Mouse (Mus musculus): ENCODE data around the gene Xlr4b. TPM values are rescaled to one million over a fixed set of nuclear protein-coding genes. Genes with fewer than 3 reads are reported as not detected.
A peak's percentile ranks its signal among the peaks of the same experiment; 100 is the strongest.
"Not testable (repeated sequence)": the region's sequence is repeated elsewhere in the genome, so short reads cannot be mapped to it uniquely, and the experiment has no call there.

Xlr4b gene
- total RNA-seq (2015), result 7.1 and 12.5 TPM in 2 replicates
- total RNA-seq (2017), result 8.4 and 10.8 TPM in 2 replicates

DNA sequence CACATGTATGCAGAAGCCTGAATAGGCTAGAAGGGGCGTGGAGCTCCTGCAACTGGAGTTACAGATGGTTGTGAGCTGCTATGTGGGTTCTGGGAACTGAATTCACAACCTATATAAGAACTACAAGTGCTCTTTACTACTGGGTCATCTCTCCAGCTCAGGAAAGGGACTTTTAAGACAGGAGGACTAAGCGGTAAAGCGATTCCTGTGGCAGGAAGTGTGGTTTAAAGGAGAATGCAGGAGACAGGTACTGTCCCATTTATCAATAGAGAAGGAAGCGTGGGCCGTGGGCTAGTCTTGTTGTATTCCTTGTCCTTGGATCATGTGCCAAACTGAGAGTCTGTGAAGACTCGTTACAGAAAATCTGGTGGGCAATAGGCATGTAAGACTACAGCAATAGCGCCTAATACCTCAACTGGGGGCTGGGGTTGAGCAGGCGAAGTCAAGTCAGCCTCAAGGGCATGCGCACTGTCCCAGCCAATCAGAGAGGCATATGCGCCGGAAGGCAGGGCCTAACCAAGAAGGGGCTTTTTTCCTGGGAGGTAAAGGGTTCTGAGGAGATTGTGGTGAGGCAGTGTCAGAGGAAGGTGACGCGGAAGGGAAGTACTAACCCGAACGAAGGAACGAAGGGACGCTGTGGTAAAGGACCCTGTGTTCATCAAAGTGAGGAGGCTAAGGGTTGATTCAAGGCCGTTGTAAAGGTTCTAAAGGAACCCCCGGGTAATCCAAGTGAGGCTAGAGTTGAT is at the start of gene Xlr4b:
Gene Xlr4b (plus strand): TSS at position 515 of the 746 bp plus-strand sequence.
- not testable (repeated sequence) for ATAC-seq (ENCODE audit: poor library complexity, severe bottlenecking)

- not testable (repeated sequence) for ATAC-seq (ENCODE audit: poor library complexity, severe bottlenecking)
Measured at GRCm38 (mm10) chrX:73176889-73177288, 37.2 kb upstream of the Xlr4b start, which contains the start of gene Spin2d. TSS of gene Spin2d (minus strand) at chrX:73176989.

GRCm38 (mm10) chrX:73191934-73192333 is 22.2 kb upstream of the Xlr4b start, which contains the start of gene Xlr3b:
TSS of gene Xlr3b (plus strand) at chrX:73192207.
- ATAC-seq (ENCODE audit: poor library complexity, severe bottlenecking), result not testable (repeated sequence)

DNA sequence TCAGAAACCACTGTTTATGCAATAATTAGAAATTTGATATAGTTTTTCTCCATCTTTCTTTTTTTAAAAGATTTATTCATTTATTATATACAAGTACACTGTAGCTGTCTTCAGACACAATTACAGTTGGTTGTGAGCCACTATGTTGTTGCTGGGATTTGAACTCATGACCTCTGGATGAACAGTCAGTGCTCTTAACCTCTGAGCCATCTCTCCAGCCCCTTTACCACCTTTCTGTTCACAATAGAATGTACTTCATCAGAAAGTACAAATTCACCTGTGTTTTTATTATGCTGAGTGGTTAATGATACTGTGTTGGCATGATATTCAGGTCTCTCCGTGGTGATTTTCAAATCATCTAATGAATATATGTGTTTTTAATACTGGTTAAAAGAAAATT is 11.2 kb downstream of the Xlr4b start:
- no peak for ATAC-seq (ENCODE audit: poor library complexity, severe bottlenecking)

DNA sequence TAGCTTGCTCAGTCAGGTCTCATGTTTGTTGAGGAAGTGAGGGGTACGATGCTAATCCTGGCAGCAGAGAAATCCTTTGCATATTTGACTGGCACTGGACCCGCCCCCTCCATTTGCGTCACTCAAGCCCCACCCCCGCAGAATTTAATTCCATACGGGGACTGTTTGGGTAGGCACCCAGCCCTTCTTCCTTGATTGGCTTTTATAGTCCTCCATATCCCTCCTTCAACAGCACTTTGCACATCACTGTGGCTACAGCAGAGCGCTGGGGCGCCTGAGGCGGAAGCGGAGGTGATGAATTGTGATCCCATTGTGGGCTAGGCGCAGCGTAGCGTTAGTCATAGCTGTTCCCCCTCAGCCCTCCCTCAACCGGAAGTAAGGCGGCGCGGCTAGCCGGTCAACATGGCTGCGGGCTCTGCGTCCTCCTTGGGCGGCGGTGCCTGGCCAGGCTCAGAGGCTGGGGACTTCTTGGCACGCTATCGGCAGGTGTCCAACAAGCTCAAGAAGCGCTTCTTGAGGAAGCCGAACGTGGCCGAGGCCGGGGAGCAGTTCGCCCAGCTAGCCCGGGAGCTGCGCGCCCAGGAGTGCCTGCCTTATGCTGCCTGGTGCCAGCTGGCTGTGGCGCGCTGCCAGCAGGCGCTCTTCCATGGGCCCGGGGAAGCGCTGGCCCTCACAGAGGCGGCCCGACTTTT is 13.9 kb downstream of the Xlr4b start, which contains the start of gene F8a:
Gene F8a (plus strand): TSS at position 378 of the 692 bp plus-strand sequence.
- peak; percentile 94 for ATAC-seq (ENCODE audit: poor library complexity, severe bottlenecking)

GRCm38 (mm10) chrX:73228606-73229214 is 14.6 kb downstream of the Xlr4b start:
- peak; percentile 50 for ATAC-seq (ENCODE audit: poor library complexity, severe bottlenecking)

GRCm38 (mm10) chrX:73229288-73229687 is 15.2 kb downstream of the Xlr4b start:
- ATAC-seq (ENCODE audit: poor library complexity, severe bottlenecking), result no peak

DNA sequence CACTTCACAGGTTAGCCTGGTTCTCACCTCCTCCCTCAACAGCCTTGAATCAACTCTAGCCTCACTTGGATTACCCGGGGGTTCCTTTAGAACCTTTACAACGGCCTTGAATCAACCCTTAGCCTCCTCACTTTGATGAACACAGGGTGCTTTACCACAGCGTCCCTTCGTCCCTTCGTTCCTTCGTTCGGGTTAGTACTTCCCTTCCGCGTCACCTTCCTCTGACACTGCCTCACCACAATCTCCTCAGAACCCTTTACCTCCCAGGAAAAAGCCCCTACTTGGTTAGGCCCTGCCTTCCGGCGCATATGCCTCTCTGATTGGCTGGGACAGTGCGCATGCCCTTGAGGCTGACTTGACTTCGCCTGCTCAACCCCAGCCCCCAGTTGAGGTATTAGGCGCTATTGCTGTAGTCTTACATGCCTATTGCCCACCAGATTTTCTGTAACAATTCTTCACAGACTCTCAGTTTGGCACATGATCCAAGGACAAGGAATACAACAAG is 28.7 kb downstream of the Xlr4b start, which contains the start of gene Xlr4c:
Gene Xlr4c (minus strand): TSS at position 310 of the 505 bp plus-strand sequence.
- not testable (repeated sequence) for ATAC-seq (ENCODE audit: poor library complexity, severe bottlenecking)

- not testable (repeated sequence) for ATAC-seq (ENCODE audit: poor library complexity, severe bottlenecking)
Measured at GRCm38 (mm10) chrX:73262428-73262827, 48.3 kb downstream of the Xlr4b start.

- ATAC-seq (ENCODE audit: poor library complexity, severe bottlenecking), result not testable (repeated sequence)
Measured at GRCm38 (mm10) chrX:73265270-73265669, 51.1 kb downstream of the Xlr4b start, which contains the start of gene Xlr3c. TSS of gene Xlr3c (minus strand) at chrX:73265390.

Other genes starting within 250 kb of the Xlr4b start
- gene Zfp185, start 227.0 kb upstream of the Xlr4b start, total RNA-seq (2015), result not detected in 2 replicates
- not detected in 2 replicates for gene Zfp185, start 227.0 kb upstream of the Xlr4b start, total RNA-seq (2017)
- not detected in 2 replicates for gene Pnma5, start 177.2 kb upstream of the Xlr4b start, total RNA-seq (2015)
- gene Pnma5, start 177.2 kb upstream of the Xlr4b start, total RNA-seq (2017), result not detected in 2 replicates
- gene Pnma3, start 149.5 kb upstream of the Xlr4b start, total RNA-seq (2015), result not detected in 2 replicates
- gene Pnma3, start 149.5 kb upstream of the Xlr4b start, total RNA-seq (2017), result not detected in 2 replicates
- 6.4 and 9.1 TPM in 2 replicates for gene Xlr4a, start 131.9 kb upstream of the Xlr4b start, total RNA-seq (2015)
- 0.45 and 7.4 TPM in 2 replicates for gene Xlr4a, start 131.9 kb upstream of the Xlr4b start, total RNA-seq (2017)
- gene Xlr3a, start 117.2 kb upstream of the Xlr4b start, total RNA-seq (2015), result not detected in 2 replicates
- gene Xlr3a, start 117.2 kb upstream of the Xlr4b start, total RNA-seq (2017), result 0.22 and 0.37 TPM in 2 replicates
- gene Gm14685, start 97.3 kb upstream of the Xlr4b start, total RNA-seq (2015), result not detected in 2 replicates
- not detected in 2 replicates for gene Gm14685, start 97.3 kb upstream of the Xlr4b start, total RNA-seq (2017)
- gene Xlr5b, start 65.5 kb upstream of the Xlr4b start, total RNA-seq (2015), result not detected in 2 replicates
- not detected in 2 replicates for gene Xlr5b, start 65.5 kb upstream of the Xlr4b start, total RNA-seq (2017)
- not detected in 2 replicates for gene DXBay18, start 64.9 kb upstream of the Xlr4b start, total RNA-seq (2015)
- not detected in 2 replicates for gene DXBay18, start 64.9 kb upstream of the Xlr4b start, total RNA-seq (2017)
- not detected in 2 replicates for gene Spin2d, start 37.3 kb upstream of the Xlr4b start, total RNA-seq (2015)
- not detected in 2 replicates for gene Spin2d, start 37.3 kb upstream of the Xlr4b start, total RNA-seq (2017)
- gene Xlr3b, start 22.1 kb upstream of the Xlr4b start, total RNA-seq (2015), result 3.9 and 8.3 TPM in 2 replicates
- gene Xlr3b, start 22.1 kb upstream of the Xlr4b start, total RNA-seq (2017), result 2.9 and 3.3 TPM in 2 replicates
- 4.0 and 4.7 TPM in 2 replicates for gene F8a, start 14.0 kb downstream of the Xlr4b start, total RNA-seq (2015)
- gene F8a, start 14.0 kb downstream of the Xlr4b start, total RNA-seq (2017), result 3.9 and 4.1 TPM in 2 replicates
- gene Xlr4c, start 28.8 kb downstream of the Xlr4b start, total RNA-seq (2015), result 2.3 and 2.8 TPM in 2 replicates
- gene Xlr4c, start 28.8 kb downstream of the Xlr4b start, total RNA-seq (2017), result 6.5 and 9.3 TPM in 2 replicates
- not detected in 2 replicates for gene Xlr3c, start 51.1 kb downstream of the Xlr4b start, total RNA-seq (2015)
- 0.07 TPM in 1 of 2 replicates, not detected in the other for gene Xlr3c, start 51.1 kb downstream of the Xlr4b start, total RNA-seq (2017)
- gene Xlr5a, start 78.6 kb downstream of the Xlr4b start, total RNA-seq (2015), result not detected in 2 replicates
- gene Xlr5a, start 78.6 kb downstream of the Xlr4b start, total RNA-seq (2017), result not detected in 2 replicates
- not detected in 2 replicates for gene Xlr5c, start 78.6 kb downstream of the Xlr4b start, total RNA-seq (2015)
- not detected in 2 replicates for gene Xlr5c, start 78.6 kb downstream of the Xlr4b start, total RNA-seq (2017)
- not detected in 2 replicates for gene Gm45015, start 122.5 kb downstream of the Xlr4b start, total RNA-seq (2015)
- gene Gm45015, start 122.5 kb downstream of the Xlr4b start, total RNA-seq (2017), result not detected in 2 replicates
- 5.3 and 6.8 TPM in 2 replicates for gene Zfp275, start 128.3 kb downstream of the Xlr4b start, total RNA-seq (2015)
- gene Zfp275, start 128.3 kb downstream of the Xlr4b start, total RNA-seq (2017), result 3.5 and 4.3 TPM in 2 replicates
- not detected in 2 replicates for gene Gm18336, start 184.4 kb downstream of the Xlr4b start, total RNA-seq (2015)
- gene Gm18336, start 184.4 kb downstream of the Xlr4b start, total RNA-seq (2017), result not detected in 2 replicates
- gene Zfp92, start 196.8 kb downstream of the Xlr4b start, total RNA-seq (2015), result not detected in 2 replicates
- gene Zfp92, start 196.8 kb downstream of the Xlr4b start, total RNA-seq (2017), result not detected in 2 replicates
- not detected in 2 replicates for gene Trex2, start 221.0 kb downstream of the Xlr4b start, total RNA-seq (2015)
- not detected in 2 replicates for gene Trex2, start 221.0 kb downstream of the Xlr4b start, total RNA-seq (2017)
- gene Haus7, start 244.7 kb downstream of the Xlr4b start, total RNA-seq (2015), result 15.7 and 19.7 TPM in 2 replicates
- 21.9 and 24.8 TPM in 2 replicates for gene Haus7, start 244.7 kb downstream of the Xlr4b start, total RNA-seq (2017)